Mouse (Mus musculus) bone marrow macrophage, adult 2 months (primary cell): ENCODE measurements around the gene Sorcs2.

Experiments
- CTCF ChIP-seq: IDR thresholded peaks from 2 replicates; pipeline ENCODE4 v1.5.1; 2012; ENCODE audit warnings: low read depth, mild to moderate bottlenecking, low read length, moderate library complexity
- POLR2A ChIP-seq: IDR thresholded peaks from 2 replicates; pipeline ENCODE4 v1.6.1; 2012; ENCODE audit warnings: mild to moderate bottlenecking, low read depth, low read length, borderline replicate concordance

DNA sequence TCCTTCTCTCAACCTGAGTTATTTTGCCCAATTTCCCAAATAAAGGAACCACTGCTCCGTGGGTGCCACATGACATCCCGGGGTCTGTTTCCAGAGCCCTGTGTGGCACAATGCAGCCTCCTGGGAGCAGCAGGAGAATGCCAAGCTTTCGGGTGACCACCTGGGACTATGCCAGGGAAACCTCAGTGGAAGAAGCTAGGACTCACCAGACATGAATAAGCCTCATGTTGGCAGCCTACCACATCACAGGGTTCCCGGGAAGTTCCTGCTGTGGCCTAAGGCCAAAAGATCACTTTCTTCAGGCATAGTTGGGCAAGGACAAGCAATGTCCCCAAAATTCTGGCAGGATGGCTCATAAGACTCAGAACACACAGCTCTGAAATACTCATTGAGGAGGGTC, 51.2 kb downstream of the Sorcs2 start:
- TF ChIP-seq POLR2A (no peak), CTCF (no peak)
